Mouse (Mus musculus): Measurements from ENCODE around the gene Gpr18. TPM values are rescaled to one million over a fixed set of nuclear protein-coding genes. Genes with fewer than 3 reads are reported as not detected.

Gene Gpr18
- polyA plus RNA-seq, 1 experiment from 2014 or later: 0.59 TPM

DNA sequence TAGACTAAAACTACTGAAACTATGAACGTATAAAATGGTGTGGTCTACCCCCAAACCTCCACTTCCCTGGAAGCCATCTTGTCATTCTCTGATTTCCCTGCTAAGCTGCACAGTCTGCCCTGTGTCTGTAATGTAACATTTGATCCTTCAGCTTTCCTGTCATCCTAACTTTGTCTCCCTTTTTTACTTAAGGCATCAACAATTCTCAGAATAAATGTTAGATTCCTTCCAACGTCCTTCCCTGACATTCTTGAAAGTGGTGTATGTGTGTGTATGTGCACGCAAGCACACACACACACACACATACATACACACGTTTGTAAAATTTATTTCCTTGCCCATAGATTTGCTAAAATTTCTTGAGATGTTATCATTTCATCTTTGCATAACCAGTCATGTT lies 44.5 kb upstream of the Gpr18 start:
- no peaks in the 10 kb centered on the region for H3K27me3 ChIP-seq (ENCODE audit: control insufficient read depth, insufficient read depth, low read length)
- H3K4me1 ChIP-seq (replicated peaks; ENCODE audit: control insufficient read depth, insufficient read depth, low read length): no peaks in the 10 kb centered on the region
- ATAC-seq (ENCODE audit: low FRiP score) (no peak), DNase-seq (ENCODE audit: low spot score) (no peak)
- H3K9me3 ChIP-seq (ENCODE audit: control insufficient read depth, low read length): no peaks in the 10 kb centered on the region
- 87% methylated on average over 4 of the region's 4 CpGs for WGBS
- H3K9ac ChIP-seq (ENCODE audit: low read depth, low read length): no peak overlapping the region
- H3K36me3 ChIP-seq (ENCODE audit: control insufficient read depth, insufficient read depth, low read length): no peaks in the 10 kb centered on the region
- no peak overlapping the region for H3K27ac ChIP-seq (ENCODE audit: low read depth, low read length)
- H3K4me2 ChIP-seq (replicated peaks; ENCODE audit: low read depth, low read length): no peak overlapping the region
- no peak overlapping the region for H3K4me3 ChIP-seq (ENCODE audit: low read depth, low read length)

DNA sequence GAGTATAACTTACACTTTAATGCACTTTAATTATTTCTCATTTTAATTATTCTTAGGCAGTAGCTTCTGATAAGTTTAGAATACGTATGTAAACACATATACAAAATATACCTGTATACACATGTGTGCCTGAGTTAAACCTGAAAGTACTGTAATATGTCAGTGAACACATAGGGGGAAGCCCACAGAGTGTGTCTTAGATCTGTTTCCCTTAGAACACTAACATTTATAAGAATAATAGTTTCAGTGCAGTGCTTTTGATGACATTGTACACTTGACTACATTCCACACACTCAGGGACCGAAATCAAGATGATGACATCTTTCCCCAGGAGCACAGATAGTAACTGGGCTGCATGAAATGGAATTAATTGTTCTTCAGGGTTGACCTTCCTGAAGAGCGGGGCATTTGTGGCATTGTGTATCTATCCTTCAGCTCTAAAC lies 44.0 kb upstream of the Gpr18 start:
- WGBS: 98% methylated on average over 3 of the region's 3 CpGs
- ATAC-seq (ENCODE audit: low FRiP score): no peak

DNA sequence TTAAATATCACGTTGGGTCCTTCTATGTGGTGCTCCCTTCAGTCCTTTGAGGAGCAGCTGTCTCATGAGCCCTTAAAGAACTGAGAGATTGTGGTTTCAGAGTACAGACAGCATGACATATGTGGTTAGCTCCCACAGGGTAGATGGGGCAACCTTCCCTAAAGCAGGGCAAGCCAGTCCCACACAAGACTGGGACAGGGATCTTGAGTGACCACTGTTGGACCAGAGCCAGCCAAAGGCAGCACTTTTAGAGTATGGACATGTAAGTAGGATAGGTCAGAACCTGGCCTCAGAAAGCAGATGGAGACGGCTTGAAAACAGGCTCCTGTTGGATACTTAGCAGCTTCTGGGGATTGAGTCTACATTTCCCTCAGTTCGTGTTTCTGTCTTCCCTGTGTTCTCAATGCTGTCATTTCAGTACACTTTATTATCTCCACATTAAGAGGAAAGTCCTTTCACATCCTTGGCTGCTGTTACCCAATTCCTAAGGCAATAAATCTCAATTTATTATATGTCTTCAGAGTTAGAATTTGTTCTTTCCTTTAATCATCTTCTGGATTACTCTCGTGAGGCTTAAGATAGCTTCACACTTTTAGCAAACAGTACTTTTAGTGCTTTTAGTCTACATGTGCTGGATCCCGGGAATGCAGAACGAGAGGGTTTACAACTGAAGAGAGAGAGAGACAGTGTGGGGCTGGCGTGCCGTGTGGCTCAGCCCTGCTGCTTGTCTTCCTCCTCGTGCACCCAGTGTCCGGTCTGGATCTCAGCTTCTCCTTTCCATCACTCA lies 43.4 kb upstream of the Gpr18 start:
- no peak for ATAC-seq (ENCODE audit: low FRiP score)
- DNase-seq (ENCODE audit: low spot score): no peak
- H3K27ac ChIP-seq (ENCODE audit: low read depth, low read length): no peak overlapping the region

More for the DNA sequence above, 44.0 kb upstream of the Gpr18 start:
- DNase-seq (ENCODE audit: low spot score): no peak
- Histone ChIP-seq H3K4me3 (ENCODE audit: low read depth, low read length) (no peak overlapping the region), H3K4me1 (replicated peaks; ENCODE audit: control insufficient read depth, insufficient read depth, low read length) (no peaks in the 10 kb centered on the region), H3K4me2 (replicated peaks; ENCODE audit: low read depth, low read length) (no peak overlapping the region), H3K27ac (ENCODE audit: low read depth, low read length) (no peak overlapping the region), H3K27me3 (ENCODE audit: control insufficient read depth, insufficient read depth, low read length) (no peaks in the 10 kb centered on the region), H3K9me3 (ENCODE audit: control insufficient read depth, low read length) (no peaks in the 10 kb centered on the region), H3K9ac (ENCODE audit: low read depth, low read length) (no peak overlapping the region), H3K36me3 (ENCODE audit: control insufficient read depth, insufficient read depth, low read length) (no peaks in the 10 kb centered on the region)

GRCm38 (mm10) chr14:121958041-121958750 lies 42.6 kb upstream of the Gpr18 start:
- DNase-seq (ENCODE audit: low spot score): no peak
- no peaks in the 10 kb centered on the region for H3K4me1 ChIP-seq (replicated peaks; ENCODE audit: control insufficient read depth, insufficient read depth, low read length)
- no peak overlapping the region for H3K4me2 ChIP-seq (replicated peaks; ENCODE audit: low read depth, low read length)
- no peak overlapping the region for H3K27ac ChIP-seq (ENCODE audit: low read depth, low read length)
- no peaks in the 10 kb centered on the region for H3K36me3 ChIP-seq (ENCODE audit: control insufficient read depth, insufficient read depth, low read length)
- no peak for ATAC-seq (ENCODE audit: low FRiP score)
- H3K9me3 ChIP-seq (ENCODE audit: control insufficient read depth, low read length): no peaks in the 10 kb centered on the region
- no peaks in the 10 kb centered on the region for H3K27me3 ChIP-seq (ENCODE audit: control insufficient read depth, insufficient read depth, low read length)
- 90% methylated on average over 3 of the region's 3 CpGs for WGBS
- no peak overlapping the region for H3K4me3 ChIP-seq (ENCODE audit: low read depth, low read length)
- no peak overlapping the region for H3K9ac ChIP-seq (ENCODE audit: low read depth, low read length)

More for the DNA sequence above, 43.4 kb upstream of the Gpr18 start:
- no peaks in the 10 kb centered on the region for H3K36me3 ChIP-seq (ENCODE audit: control insufficient read depth, insufficient read depth, low read length)
- H3K4me3 ChIP-seq (ENCODE audit: low read depth, low read length): no peak overlapping the region
- 95% methylated on average over 10 of the region's 10 CpGs for WGBS
- H3K4me1 ChIP-seq (replicated peaks; ENCODE audit: control insufficient read depth, insufficient read depth, low read length): no peaks in the 10 kb centered on the region
- no peaks in the 10 kb centered on the region for H3K27me3 ChIP-seq (ENCODE audit: control insufficient read depth, insufficient read depth, low read length)
- H3K9ac ChIP-seq (ENCODE audit: low read depth, low read length): no peak overlapping the region
- H3K9me3 ChIP-seq (ENCODE audit: control insufficient read depth, low read length): no peaks in the 10 kb centered on the region
- H3K4me2 ChIP-seq (replicated peaks; ENCODE audit: low read depth, low read length): no peak overlapping the region

- no peak overlapping the region for H3K4me3 ChIP-seq (ENCODE audit: low read depth, low read length)
- no peaks in the 10 kb centered on the region for H3K36me3 ChIP-seq (ENCODE audit: control insufficient read depth, insufficient read depth, low read length)
- WGBS: 92% methylated on average over 10 of the region's 10 CpGs
- DNase-seq (ENCODE audit: low spot score) (no peak), ATAC-seq (ENCODE audit: low FRiP score) (no peak)
- no peaks in the 10 kb centered on the region for H3K9me3 ChIP-seq (ENCODE audit: control insufficient read depth, low read length)
- H3K9ac ChIP-seq (ENCODE audit: low read depth, low read length): no peak overlapping the region
- H3K27ac ChIP-seq (ENCODE audit: low read depth, low read length): no peak overlapping the region
- no peaks in the 10 kb centered on the region for H3K27me3 ChIP-seq (ENCODE audit: control insufficient read depth, insufficient read depth, low read length)
- H3K4me1 ChIP-seq (replicated peaks; ENCODE audit: control insufficient read depth, insufficient read depth, low read length): no peaks in the 10 kb centered on the region
- H3K4me2 ChIP-seq (replicated peaks; ENCODE audit: low read depth, low read length): no peak overlapping the region
Measured at GRCm38 (mm10) chr14:121957176-121957871, 41.7 kb upstream of the Gpr18 start.

GRCm38 (mm10) chr14:121956291-121956690 lies 40.7 kb upstream of the Gpr18 start:
- Histone ChIP-seq H3K27ac (ENCODE audit: low read depth, low read length) (no peak overlapping the region), H3K27me3 (ENCODE audit: control insufficient read depth, insufficient read depth, low read length) (no peaks in the 10 kb centered on the region), H3K36me3 (ENCODE audit: control insufficient read depth, insufficient read depth, low read length) (no peaks in the 10 kb centered on the region), H3K9me3 (ENCODE audit: control insufficient read depth, low read length) (no peaks in the 10 kb centered on the region), H3K9ac (ENCODE audit: low read depth, low read length) (no peak overlapping the region), H3K4me2 (replicated peaks; ENCODE audit: low read depth, low read length) (no peak overlapping the region), H3K4me3 (ENCODE audit: low read depth, low read length) (no peak overlapping the region), H3K4me1 (replicated peaks; ENCODE audit: control insufficient read depth, insufficient read depth, low read length) (no peaks in the 10 kb centered on the region)
- WGBS: 91% methylated on average over 5 of the region's 5 CpGs
- DNase-seq (ENCODE audit: low spot score) (no peak), ATAC-seq (ENCODE audit: low FRiP score) (no peak)

DNA sequence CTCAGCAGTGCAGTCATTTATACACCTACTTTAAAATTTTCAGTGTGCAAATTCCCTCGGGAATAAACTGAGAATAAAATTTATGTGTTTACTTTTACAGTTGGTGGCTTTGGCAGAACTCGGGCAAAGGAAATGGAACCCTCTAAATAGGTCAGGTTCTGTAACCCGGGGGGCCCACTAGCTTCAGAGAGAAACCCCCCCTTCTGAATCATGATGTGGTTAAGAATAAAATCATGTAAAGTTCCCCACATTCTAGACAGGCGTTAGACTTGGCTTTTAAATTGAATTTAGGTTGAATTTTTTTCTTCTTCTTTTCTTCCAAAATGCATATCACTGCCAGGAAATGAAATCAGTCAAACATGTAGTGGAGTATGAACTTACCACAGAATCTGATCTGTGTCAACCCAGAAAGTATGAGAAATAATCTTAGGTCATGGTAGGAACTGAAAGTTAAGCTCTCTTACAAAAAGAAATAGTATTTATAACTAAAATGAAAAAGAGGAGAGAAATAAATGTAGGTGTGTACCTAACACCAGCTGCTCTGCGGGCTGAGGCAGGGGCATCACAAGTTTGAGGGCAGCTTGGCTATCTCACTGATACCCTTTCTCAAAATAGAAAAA lies 39.7 kb upstream of the Gpr18 start:
- Histone ChIP-seq H3K4me3 (ENCODE audit: low read depth, low read length) (no peak overlapping the region), H3K4me1 (replicated peaks; ENCODE audit: control insufficient read depth, insufficient read depth, low read length) (no peaks in the 10 kb centered on the region), H3K4me2 (replicated peaks; ENCODE audit: low read depth, low read length) (no peak overlapping the region), H3K9ac (ENCODE audit: low read depth, low read length) (no peak overlapping the region), H3K36me3 (ENCODE audit: control insufficient read depth, insufficient read depth, low read length) (no peaks in the 10 kb centered on the region), H3K27ac (ENCODE audit: low read depth, low read length) (no peak overlapping the region), H3K27me3 (ENCODE audit: control insufficient read depth, insufficient read depth, low read length) (no peaks in the 10 kb centered on the region), H3K9me3 (ENCODE audit: control insufficient read depth, low read length) (no peaks in the 10 kb centered on the region)
- WGBS: 86% methylated on average over 5 of the region's 5 CpGs
- ATAC-seq (ENCODE audit: low FRiP score) (no peak), DNase-seq (ENCODE audit: low spot score) (no peak)

DNA sequence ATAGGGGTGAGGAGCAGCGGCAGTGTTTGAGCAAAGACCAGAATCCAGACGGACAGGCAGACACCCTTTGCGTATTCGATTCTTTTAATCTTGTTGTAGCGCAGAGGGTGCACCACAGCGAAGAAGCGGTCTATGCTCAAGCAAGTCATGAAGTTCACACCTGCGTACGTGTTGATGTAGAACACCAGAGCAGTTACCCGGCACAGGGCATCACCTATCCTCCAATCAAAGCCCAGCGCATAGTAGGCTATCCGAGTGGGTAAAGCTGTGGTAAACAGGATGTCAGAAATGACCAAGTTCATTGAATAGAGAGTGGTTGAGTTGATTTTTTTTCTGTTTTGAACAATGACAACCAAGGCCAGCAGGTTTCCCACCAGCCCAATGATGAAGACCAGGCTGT lies 39.0 kb upstream of the Gpr18 start:
- no peak overlapping the region for H3K27ac ChIP-seq (ENCODE audit: low read depth, low read length)
- WGBS: 95% methylated on average over 12 of the region's 12 CpGs
- H3K4me1 ChIP-seq (replicated peaks; ENCODE audit: control insufficient read depth, insufficient read depth, low read length): no peaks in the 10 kb centered on the region
- no peaks in the 10 kb centered on the region for H3K27me3 ChIP-seq (ENCODE audit: control insufficient read depth, insufficient read depth, low read length)
- no peak overlapping the region for H3K4me2 ChIP-seq (replicated peaks; ENCODE audit: low read depth, low read length)
- no peak overlapping the region for H3K9ac ChIP-seq (ENCODE audit: low read depth, low read length)
- no peaks in the 10 kb centered on the region for H3K9me3 ChIP-seq (ENCODE audit: control insufficient read depth, low read length)
- DNase-seq (ENCODE audit: low spot score) (no peak), ATAC-seq (ENCODE audit: low FRiP score) (no peak)
- no peaks in the 10 kb centered on the region for H3K36me3 ChIP-seq (ENCODE audit: control insufficient read depth, insufficient read depth, low read length)
- H3K4me3 ChIP-seq (ENCODE audit: low read depth, low read length): no peak overlapping the region
